ENCODE assay signal across 8 mouse cellular contexts in genomic region chr6:47013535-47013934, GRCm38 (mm10).
DNase-seq lines count a peak whose midpoint lies in the region; ATAC-seq and TF ChIP-seq lines count a peak whose summit lies in the region.
"Had no signal": no experiment of that assay in that cellular context is flagged by ENCODE, and none has a peak within 500 bp of the region (broad histone marks: within the 10 kb centered on the region; RNA-seq: fewer than 3 reads in every experiment).

No protein-coding gene starts in this region.

- H3K36me3 ChIP-seq in intestine, postnatal 0 days (ENCODE audit: control insufficient read depth, insufficient read depth), result no peaks in the 10 kb centered on the region
- no peaks in the 10 kb centered on the region for H3K36me3 ChIP-seq in midbrain, embryonic 14.5 days (ENCODE audit: control insufficient read depth, insufficient read depth, low read length)

- intact Hi-C loops in left cerebral cortex, postnatal 14 days (cut with DNase I), result no loop called here

- peak; percentile 82 for TF ChIP-seq CTCF in intestine, postnatal 0 days (IDR thresholded peaks at IDR 0.05; ENCODE audit: low read depth)

- H3K4me1 ChIP-seq in intestine, postnatal 0 days (replicated peaks; ENCODE audit: control insufficient read depth, insufficient read depth, low read length), result no peaks in the 10 kb centered on the region
- H3K4me1 ChIP-seq in midbrain, embryonic 14.5 days (ENCODE audit: control insufficient read depth, insufficient read depth, low read length), result peaks cover 5% of the 10 kb centered on the region; the same call in 1 of the 2 replicates

- H3K27me3 ChIP-seq in intestine, postnatal 0 days (replicated peaks; ENCODE audit: control insufficient read depth, insufficient read depth, low read length), result no peaks in the 10 kb centered on the region
- no peaks in the 10 kb centered on the region for H3K27me3 ChIP-seq in midbrain, embryonic 14.5 days (ENCODE audit: control insufficient read depth, insufficient read depth, low read length)

- no peak overlapping the region for H3K4me3 ChIP-seq in intestine, postnatal 0 days (ENCODE audit: low read depth, low read length)
- H3K4me3 ChIP-seq in midbrain, embryonic 14.5 days (replicated peaks; ENCODE audit: low read depth, low read length), result no peak overlapping the region
- H3K4me3 ChIP-seq: myocyte had no signal

- peak; percentile 92 for DNase-seq in ZHBTc4 (ENCODE audit: low read depth, low spot score)
- peak; percentile 82 for DNase-seq in cerebellum, adult 9-10 months
- peak; percentile 93 to 94 for DNase-seq in left cerebral cortex, postnatal 14 days (ENCODE audit: low spot score in 2 of 2)
- DNase-seq in midbrain, embryonic 14.5 days, result peak; percentile 96
- DNase-seq in spleen, postnatal 36 days (ENCODE audit: low spot score in 2 of 2), result peak; percentile 10 to 18

- 14% methylated on average over 4 of the region's 4 CpGs for WGBS in intestine, postnatal 0 days
- WGBS in midbrain, embryonic 14.5 days, result 8% methylated on average over 4 of the region's 4 CpGs

- H3K4me2 ChIP-seq in intestine, postnatal 0 days (replicated peaks; ENCODE audit: low read depth), result no peak overlapping the region
- H3K4me2 ChIP-seq in midbrain, embryonic 14.5 days (ENCODE audit: low read length), result no peak overlapping the region

- no peaks in the 10 kb centered on the region for H3K9me3 ChIP-seq in intestine, postnatal 0 days (ENCODE audit: control insufficient read depth)
- H3K9me3 ChIP-seq in midbrain, embryonic 14.5 days (ENCODE audit: control insufficient read depth, low read length), result no peaks in the 10 kb centered on the region

- H3K27ac ChIP-seq in intestine, postnatal 0 days (ENCODE audit: low read depth, low read length), result no peak overlapping the region
- no peak overlapping the region for H3K27ac ChIP-seq in midbrain, embryonic 14.5 days (replicated peaks; ENCODE audit: low read depth, low read length)

- H3K9ac ChIP-seq in intestine, postnatal 0 days (ENCODE audit: low read depth, low read length), result no peak overlapping the region
- no peak overlapping the region for H3K9ac ChIP-seq in midbrain, embryonic 14.5 days (replicated peaks; ENCODE audit: low read length)

- peak; percentile 89 for ATAC-seq in frontal cortex, adult (ENCODE audit: low TSS enrichment)
- no peak for ATAC-seq in intestine, postnatal 0 days
- peak; percentile 86 for ATAC-seq in midbrain, embryonic 14.5 days (ENCODE audit: low FRiP score, low TSS enrichment)

Comparison
In these comparisons a context has a peak if more than half of its experiments do, and no peak if none do; other contexts are left out.
1. DNase-seq: peak in every context shown above with its lines; median percentile 96 in midbrain, embryonic 14.5 days; 94 in left cerebral cortex, postnatal 14 days; 92 in ZHBTc4; 82 in cerebellum, adult 9-10 months; 14 in spleen, postnatal 36 days.